Mouse (Mus musculus) frontal cortex, postnatal 25 days (tissue): Measurements from ENCODE around the gene C1ql3.

ENCODE experiments used
- DNase-seq, 2 experiments: peaks; one replicate each; pipeline ENCODE4 v3.0.0; 2022; ENCODE audit warnings: low spot score in 2 of 2

Gene C1ql3

GRCm38 (mm10) chr2:13011472-13011871 lies at the start of gene C1ql3:
TSS of gene C1ql3 (minus strand) at chr2:13011806.
- peak; percentile 62 to 67 for DNase-seq

DNA sequence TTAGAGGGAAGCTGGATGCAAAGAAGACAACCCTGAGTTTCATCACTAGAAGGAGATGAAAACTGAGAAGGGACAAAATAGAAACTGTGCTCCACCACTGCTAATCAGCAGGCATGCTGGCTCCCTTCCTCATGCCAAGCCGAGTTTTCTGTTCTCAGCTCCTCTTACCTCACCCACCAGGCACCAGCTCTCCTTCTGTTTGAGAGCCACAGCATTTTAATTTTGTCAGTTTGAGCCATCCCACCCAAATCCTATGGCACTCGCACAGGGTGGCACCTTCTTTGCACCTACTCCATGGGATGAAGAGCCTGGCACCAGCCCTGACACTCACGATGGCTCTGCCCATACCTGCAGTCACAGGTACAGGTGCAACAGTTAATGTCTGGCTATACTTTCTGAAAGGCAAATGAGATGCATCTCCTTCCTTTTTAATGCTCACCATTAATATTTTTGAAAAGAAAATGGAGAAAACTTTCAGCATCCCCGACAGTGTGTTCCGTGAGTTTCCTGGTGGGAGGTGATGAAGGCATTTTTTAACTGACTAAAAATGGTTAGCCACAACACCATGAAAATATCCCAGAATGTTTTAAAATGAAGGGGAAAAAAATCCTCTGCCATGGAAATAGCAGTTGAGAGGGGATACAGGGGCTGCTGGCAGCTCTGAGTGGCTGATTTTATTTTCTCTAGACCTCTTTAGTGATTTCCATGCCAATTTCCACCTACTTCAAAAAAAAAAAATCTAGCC lies 49.0 kb upstream of the C1ql3 start:
- peak; percentile 19 to 43 for DNase-seq

- no peak for DNase-seq
These were observed 37.0 kb upstream of the C1ql3 start for GRCm38 (mm10) chr2:13048649-13049048.

- DNase-seq = no peak
These were observed 32.9 kb upstream of the C1ql3 start for GRCm38 (mm10) chr2:13044555-13044954.

DNA sequence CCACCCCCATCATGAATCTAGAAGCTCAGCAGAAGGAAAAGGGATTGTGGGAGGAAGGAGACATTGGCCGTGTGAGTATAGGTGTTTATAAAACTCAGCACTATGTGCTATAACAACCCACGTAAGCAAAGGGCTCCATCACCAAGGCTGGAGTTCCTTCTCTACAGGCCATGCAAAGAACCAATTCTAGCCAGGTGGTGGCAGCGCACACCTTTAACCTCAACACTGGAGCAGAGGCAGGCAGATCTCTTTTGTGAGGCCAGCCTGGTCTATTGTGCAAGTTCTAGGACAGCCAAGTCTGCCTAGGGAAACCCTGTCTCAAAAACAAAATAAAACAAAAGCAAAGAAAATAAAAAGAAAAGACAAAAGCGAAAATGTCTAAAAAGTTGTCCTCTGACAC lies 28.2 kb upstream of the C1ql3 start:
- no peak for DNase-seq

DNA sequence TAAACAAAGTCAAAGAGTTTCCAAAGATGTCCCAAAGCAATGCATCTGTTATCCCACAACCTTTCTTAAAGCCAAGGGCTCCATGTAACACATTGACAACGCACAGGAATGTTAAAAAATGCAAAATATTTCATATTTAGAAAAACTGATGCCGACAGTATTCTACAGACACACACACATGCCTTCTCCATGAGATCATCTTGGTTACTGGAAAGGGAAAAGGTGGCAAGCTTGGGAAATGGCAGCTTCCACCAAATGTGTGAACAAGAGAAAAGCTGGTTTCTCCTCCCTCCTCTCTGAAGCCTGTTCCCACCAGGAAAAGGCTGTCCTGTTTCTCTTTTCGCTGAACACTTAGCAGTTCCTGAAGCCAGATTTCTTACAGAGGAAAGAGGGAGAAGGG lies 27.2 kb upstream of the C1ql3 start:
- DNase-seq = no peak

- DNase-seq = no peak
These were observed 7.3 kb upstream of the C1ql3 start for GRCm38 (mm10) chr2:13018861-13019260.

DNA sequence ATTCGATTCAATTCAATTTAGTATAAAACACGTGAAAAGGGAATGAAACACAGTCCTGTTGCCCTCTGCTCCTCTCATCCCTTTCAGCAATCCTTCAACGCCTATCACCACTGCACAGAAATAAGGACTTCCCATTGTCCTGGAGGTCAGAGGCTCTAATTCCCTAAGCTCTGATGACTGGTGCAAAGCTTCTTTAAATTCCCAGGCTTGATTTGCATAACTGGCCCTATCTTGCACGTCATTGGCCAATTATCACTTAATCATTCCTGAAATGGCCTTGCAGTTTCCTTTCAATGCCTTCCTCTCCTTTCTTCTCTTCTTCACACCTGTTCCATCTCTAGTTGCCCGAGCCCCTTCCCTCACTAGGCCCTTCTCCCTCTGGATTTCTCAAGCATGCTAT lies 6.8 kb upstream of the C1ql3 start:
- no peak for DNase-seq

DNA sequence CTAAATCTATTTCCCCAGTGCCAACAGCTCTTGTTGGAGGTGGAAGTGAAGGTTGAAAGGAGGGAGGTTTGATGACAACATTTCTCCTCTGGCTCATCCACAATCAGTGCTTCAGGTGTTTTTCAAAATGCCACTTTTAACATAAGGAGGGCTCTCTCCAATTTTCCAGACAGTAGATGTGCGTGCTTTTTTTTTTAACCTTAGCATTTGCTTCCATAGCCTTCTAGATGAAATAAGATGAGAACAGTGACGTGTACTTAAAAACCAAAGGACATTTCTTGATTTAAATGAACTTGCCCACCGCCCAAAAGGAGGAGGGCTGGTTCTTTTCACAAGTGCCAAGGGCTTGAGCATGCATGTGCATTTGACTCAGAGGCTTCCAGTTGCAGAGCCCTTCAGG lies 367 bp upstream of the C1ql3 start:
- no peak for DNase-seq

GRCm38 (mm10) chr2:13010460-13011341 lies 905 bp downstream of the C1ql3 start:
- peak; percentile 35 to 37 for DNase-seq

DNA sequence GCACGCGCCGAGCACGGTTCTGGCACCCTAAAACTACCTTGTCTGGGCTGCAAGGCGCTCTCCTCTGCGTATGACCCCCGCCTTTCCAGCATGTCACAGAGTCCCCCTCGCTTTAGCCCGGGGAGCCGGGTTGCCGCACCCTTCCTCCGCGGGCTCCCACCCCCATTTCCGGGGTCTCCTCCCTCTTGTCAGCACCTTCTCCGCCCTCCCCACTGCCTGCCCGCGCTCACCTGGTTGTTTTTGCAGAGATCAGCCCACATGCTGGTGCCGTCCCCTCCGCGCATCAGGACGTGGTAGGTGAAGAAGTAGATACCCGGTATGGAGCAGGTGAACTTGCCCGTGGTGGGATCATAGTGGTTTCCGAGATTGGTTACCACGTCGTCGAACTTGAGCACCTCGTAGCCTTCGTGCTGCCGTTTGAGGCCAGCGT lies 1.6 kb downstream of the C1ql3 start:
- no peak for DNase-seq

GRCm38 (mm10) chr2:13009261-13009972 lies 2.2 kb downstream of the C1ql3 start:
- DNase-seq = peak in 1 of 2 experiments; percentile 19

DNA sequence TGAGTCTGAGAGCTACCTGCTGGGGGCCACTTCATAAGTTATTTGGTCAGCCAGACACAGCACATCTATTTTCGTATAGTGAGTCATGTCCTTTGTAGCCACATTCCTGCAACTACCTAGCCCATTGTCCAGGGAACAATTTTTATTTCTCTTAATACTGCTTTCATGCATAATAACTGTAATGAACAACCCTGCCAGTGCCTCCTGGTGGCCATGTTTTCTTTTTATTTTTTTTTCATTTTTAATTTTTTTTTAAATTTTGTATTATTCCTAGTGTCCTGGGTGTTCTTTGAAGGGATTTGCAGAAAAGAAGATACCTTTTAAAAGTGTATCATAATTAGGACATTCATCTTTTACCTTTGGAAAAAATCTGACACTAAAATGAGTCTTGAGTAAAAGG lies 3.2 kb downstream of the C1ql3 start:
- no peak for DNase-seq

DNA sequence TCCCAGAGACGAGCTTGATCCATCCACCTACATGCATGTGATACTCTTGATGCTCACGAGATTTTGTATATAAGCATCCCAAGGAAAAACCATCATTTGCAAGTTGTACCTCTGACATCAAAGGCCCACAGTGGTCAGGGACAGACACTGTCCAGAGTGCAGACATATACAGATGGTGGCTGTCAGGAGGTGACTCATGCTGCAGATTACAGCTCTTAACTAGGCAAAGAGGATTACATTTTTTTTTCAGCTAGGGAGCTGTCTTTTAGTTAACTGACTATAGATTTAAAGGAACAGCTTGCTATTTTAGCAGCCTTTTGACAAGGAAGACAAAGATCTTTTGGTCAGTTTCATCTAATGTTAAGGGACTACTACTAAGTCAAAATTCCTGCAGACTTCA lies 11.6 kb downstream of the C1ql3 start:
- DNase-seq = no peak

DNA sequence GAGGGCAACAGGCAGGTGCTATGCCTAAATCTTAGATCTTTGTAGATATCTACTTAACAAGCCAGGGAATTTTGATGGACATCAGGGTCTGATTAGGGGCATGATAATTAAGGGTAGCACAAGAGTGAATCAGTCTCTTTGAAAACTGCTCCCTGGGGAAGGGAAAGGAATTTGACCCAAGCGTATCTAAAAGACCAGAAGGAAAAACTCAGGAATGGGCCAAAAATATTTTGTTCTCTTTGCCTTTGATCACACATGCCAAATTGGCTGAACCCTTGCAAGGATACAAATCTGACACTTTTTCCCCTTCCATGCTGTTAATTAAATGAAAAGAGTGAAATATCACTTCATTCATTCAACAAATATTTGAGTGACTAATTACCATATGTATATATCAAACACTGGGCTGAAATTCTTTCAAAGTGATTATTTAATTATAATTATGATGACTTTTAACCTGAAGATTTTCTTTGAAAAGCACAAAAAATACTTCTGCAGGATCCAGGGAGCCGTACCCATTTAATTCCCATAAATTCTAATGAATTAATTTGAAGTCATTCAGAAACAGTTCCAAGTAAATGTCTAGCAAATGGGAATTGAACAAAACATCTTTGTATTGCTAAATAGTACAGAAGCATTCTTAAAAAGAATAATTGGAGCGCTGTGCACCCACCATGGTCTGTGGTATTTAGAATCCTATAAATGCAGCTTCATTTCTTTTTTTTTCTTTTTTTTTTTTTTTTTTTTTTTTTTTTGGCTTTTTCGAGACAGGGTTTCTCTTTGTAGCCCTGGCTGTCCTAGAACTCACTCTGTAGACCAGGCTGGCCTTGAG lies 26.5 kb downstream of the C1ql3 start:
- no peak for DNase-seq

GRCm38 (mm10) chr2:12978771-12979170 lies 32.8 kb downstream of the C1ql3 start:
- no peak for DNase-seq

DNA sequence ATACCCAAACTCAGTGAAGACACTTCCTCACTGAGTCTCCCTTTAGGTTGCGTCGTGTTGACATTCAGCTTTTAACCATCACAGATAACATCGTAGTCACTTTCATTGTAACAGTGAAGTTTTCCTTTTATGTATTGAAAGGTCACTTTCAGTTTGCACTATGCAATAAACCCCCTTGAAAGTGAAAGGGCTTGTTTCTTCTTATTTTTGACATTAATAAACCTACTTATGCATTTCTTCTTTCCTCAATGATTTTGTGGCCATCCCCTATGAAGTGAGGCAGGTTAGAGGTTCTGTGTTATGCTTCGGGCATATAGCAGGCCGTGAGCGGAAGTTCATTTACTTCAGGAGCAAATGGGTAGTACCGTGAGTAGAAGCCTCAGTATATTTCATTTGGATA lies 34.2 kb downstream of the C1ql3 start:
- no peak for DNase-seq

DNA sequence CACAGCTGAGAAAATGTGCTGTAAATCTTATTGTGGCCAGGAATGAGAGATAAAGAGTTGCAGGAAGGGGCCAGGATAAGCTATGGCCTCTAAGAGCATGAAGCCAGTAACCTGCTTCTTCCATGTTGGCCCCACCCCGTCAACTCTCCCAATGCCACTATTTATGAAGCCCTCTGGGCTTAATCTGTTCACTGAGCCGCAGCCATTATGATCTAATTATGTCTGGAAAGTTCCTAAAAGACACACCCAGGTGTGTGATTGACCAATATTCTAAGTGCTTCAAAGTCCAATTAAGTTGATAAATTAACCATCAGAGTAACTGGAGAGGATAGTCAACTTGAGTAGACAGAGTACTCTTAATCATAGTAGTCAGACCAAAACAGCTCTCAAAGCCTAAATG lies 37.9 kb downstream of the C1ql3 start:
- DNase-seq = no peak

GRCm38 (mm10) chr2:12970049-12970724 lies 41.4 kb downstream of the C1ql3 start:
- DNase-seq = no peak

GRCm38 (mm10) chr2:12956703-12957424 lies 54.7 kb downstream of the C1ql3 start:
- DNase-seq = no peak
